Mouse (Mus musculus) gastrocnemius, adult 18-20 months (tissue): ENCODE measurements at regions not wholly inside any gene's neighbourhood (a gene's known extent, or its start where the extent isn't known, plus 50 kb on each side); places are given as distances from the start of the nearest gene placed in this dataset.

Experiments used
- DNase-seq: peaks from one replicate; pipeline ENCODE4 v3.0.0; 2021; ENCODE audit warnings: low spot score

GRCm38 (mm10) chr12:26903073-26903893 is 434.3 kb downstream of the Cmpk2 start:
- DNase-seq = no peak

- no peak for DNase-seq
These were observed 422.2 kb downstream of the Cmpk2 start for GRCm38 (mm10) chr12:26891190-26891589.

GRCm38 (mm10) chr12:26886635-26887014 is 417.6 kb downstream of the Cmpk2 start:
- DNase-seq = no peak

GRCm38 (mm10) chr12:26885831-26886634 is 417.0 kb downstream of the Cmpk2 start:
- DNase-seq = no peak

GRCm38 (mm10) chr12:26885083-26885482 is 416.1 kb downstream of the Cmpk2 start:
- DNase-seq = no peak

GRCm38 (mm10) chr12:26884156-26884555 is 415.2 kb downstream of the Cmpk2 start:
- no peak for DNase-seq

GRCm38 (mm10) chr12:26877691-26878121 is 408.7 kb downstream of the Cmpk2 start:
- no peak for DNase-seq

- DNase-seq = no peak
These were observed 408.3 kb downstream of the Cmpk2 start for GRCm38 (mm10) chr12:26877284-26877683.

- DNase-seq = no peak
These were observed 403.5 kb downstream of the Cmpk2 start for GRCm38 (mm10) chr12:26872466-26872865.

GRCm38 (mm10) chr12:26867731-26868130 is 398.7 kb downstream of the Cmpk2 start:
- no peak for DNase-seq

- no peak for DNase-seq
These were observed 386.1 kb downstream of the Cmpk2 start for GRCm38 (mm10) chr12:26855091-26855516.

GRCm38 (mm10) chr12:26844917-26845316 is 375.9 kb downstream of the Cmpk2 start:
- no peak for DNase-seq

- DNase-seq = no peak
These were observed 373.7 kb downstream of the Cmpk2 start for GRCm38 (mm10) chr12:26842696-26843095.

GRCm38 (mm10) chr12:26821257-26821968 is 352.4 kb downstream of the Cmpk2 start:
- DNase-seq = no peak

GRCm38 (mm10) chr12:26817866-26818265 is 348.9 kb downstream of the Cmpk2 start:
- DNase-seq = no peak

GRCm38 (mm10) chr12:26815771-26816170 is 346.8 kb downstream of the Cmpk2 start:
- no peak for DNase-seq

- DNase-seq = no peak
These were observed 341.7 kb downstream of the Cmpk2 start for GRCm38 (mm10) chr12:26810565-26811177.

GRCm38 (mm10) chr12:26809670-26810069 is 340.7 kb downstream of the Cmpk2 start:
- no peak for DNase-seq

GRCm38 (mm10) chr12:26802542-26802941 is 333.5 kb downstream of the Cmpk2 start:
- no peak for DNase-seq

GRCm38 (mm10) chr12:26799310-26799709 is 330.3 kb downstream of the Cmpk2 start:
- DNase-seq = no peak

GRCm38 (mm10) chr12:26796367-26796766 is 327.4 kb downstream of the Cmpk2 start:
- DNase-seq = no peak
